Mouse (Mus musculus): ENCODE measurements around the gene Jakmip3. TPM values are rescaled to one million over a fixed set of nuclear protein-coding genes. Genes with fewer than 3 reads are reported as not detected.

The Jakmip3 gene
- polyA plus RNA-seq, 1 experiment, result not detected

DNA sequence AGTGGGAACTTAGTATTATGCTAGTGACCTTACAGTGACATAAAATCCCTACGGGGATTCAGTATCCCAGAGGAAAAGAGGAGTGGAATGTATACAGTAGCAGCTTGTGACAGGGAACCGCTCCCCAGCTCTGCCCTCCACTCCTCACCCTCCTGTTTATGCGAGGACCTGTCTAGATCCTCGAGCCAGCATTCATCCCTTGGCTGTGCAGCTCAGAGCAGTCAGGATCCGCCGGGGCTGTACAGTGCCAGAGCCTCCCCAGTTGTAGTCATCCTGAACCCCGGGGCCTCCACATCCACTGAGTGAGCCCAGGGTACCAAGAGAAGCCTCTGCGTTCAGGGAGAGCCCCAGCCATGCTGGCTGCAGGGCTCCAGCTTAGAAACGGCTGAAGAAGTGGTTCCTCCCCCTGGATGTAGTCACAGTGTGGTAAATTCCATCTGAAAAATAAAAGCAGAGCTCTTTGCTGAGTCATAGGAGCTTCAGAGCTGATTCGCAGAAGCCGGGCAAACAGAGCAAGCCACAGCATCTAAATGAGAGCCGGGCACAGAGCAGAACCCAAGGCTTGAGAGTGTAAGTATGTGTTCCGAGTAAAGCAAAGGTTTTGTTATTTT lies 27.6 kb downstream of the Jakmip3 start:
- Histone ChIP-seq H3K36me3 (ENCODE audit: control insufficient read depth, insufficient read depth) (no peaks in the 10 kb centered on the region), H3ac (ENCODE audit: control insufficient read depth, insufficient read length, low read depth) (peak overlapping the region; percentile 42), H3K4me3 (ENCODE audit: insufficient read depth, poor library complexity, severe bottlenecking) (no peak overlapping the region), H3K79me3 (ENCODE audit: low read depth) (no peaks in the 10 kb centered on the region), H3K79me2 (ENCODE audit: control insufficient read depth, insufficient read depth) (no peaks in the 10 kb centered on the region), H3K27me3 (ENCODE audit: control insufficient read depth, insufficient read depth, insufficient read length) (no peaks in the 10 kb centered on the region)
- TF ChIP-seq MYOD1 (IDR thresholded peaks at IDR 0.05; ENCODE audit: control insufficient read depth, insufficient read length, low read depth) (no peak), MAX (IDR thresholded peaks at IDR 0.05) (no peak), CEBPB (IDR thresholded peaks at IDR 0.05; ENCODE audit: low read depth) (no peak)

DNA sequence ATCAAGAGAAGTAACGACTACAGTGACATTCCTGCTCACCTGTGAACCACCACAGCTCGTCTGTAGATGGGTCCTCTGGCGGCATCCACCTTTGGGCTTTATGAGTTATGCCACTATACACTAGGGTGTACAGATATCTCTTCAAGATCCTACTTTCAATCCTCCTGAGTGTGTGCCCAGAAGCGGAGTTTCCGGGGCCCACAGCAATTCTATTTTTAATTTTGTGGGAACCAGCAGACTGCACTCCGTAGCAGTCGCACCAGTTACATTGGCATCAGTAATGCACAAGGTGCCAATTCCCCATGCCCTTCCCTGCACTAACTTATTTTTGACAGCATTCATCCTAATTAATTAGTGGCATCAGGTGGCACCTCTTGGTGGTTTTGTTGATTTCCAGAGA lies 37.0 kb downstream of the Jakmip3 start:
- Histone ChIP-seq H3K4me3 (ENCODE audit: insufficient read depth, poor library complexity, severe bottlenecking) (no peak overlapping the region), H3K27me3 (ENCODE audit: control insufficient read depth, insufficient read depth, insufficient read length) (peaks cover 6% of the 10 kb centered on the region), H3K36me3 (ENCODE audit: control insufficient read depth, insufficient read depth) (no peaks in the 10 kb centered on the region), H3K79me3 (ENCODE audit: low read depth) (no peaks in the 10 kb centered on the region), H3K79me2 (ENCODE audit: control insufficient read depth, insufficient read depth) (no peaks in the 10 kb centered on the region), H3ac (ENCODE audit: control insufficient read depth, insufficient read length, low read depth) (no peak overlapping the region)
- TF ChIP-seq MAX (IDR thresholded peaks at IDR 0.05) (no peak), CEBPB (IDR thresholded peaks at IDR 0.05; ENCODE audit: low read depth) (no peak), MYOD1 (IDR thresholded peaks at IDR 0.05; ENCODE audit: control insufficient read depth, insufficient read length, low read depth) (no peak), MYOG (IDR thresholded peaks at IDR 0.05; ENCODE audit: control insufficient read depth, extremely low read depth, insufficient read length) (no peak), FOSL1 (IDR thresholded peaks at IDR 0.05; ENCODE audit: insufficient read depth, low read length, poor library complexity, severe bottlenecking) (no peak)

DNA sequence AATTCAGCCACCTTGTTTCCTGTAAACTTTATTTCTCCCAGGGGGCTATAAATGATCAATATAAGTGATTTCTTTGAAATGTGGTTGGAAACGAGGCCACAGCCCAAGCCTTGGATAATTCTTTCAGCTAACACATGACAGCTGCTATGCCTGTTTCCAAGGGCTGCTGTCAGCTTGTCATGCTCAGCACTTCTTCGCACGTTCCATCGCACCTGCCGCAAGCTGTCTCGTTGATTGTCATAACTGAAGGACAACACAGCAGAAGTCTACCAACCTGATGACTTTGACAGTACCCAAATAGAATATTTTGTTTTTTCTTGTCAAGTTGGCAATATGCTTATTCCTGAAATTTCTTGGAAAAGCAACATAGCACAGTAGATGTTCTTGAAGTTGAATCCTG lies 44.0 kb downstream of the Jakmip3 start:
- peaks cover 3% of the 10 kb centered on the region for H3K27me3 ChIP-seq (ENCODE audit: control insufficient read depth, insufficient read depth, insufficient read length)
- TF ChIP-seq MAX (IDR thresholded peaks at IDR 0.05) (no peak), USF1 (IDR thresholded peaks at IDR 0.05; ENCODE audit: low read depth) (no peak), CTCF (IDR thresholded peaks at IDR 0.05; ENCODE audit: control insufficient read depth, insufficient read depth, insufficient read length) (no peak), MYOD1 (IDR thresholded peaks at IDR 0.05; ENCODE audit: control insufficient read depth, insufficient read length, low read depth) (no peak), MYOG (IDR thresholded peaks at IDR 0.05; ENCODE audit: control insufficient read depth, extremely low read depth, insufficient read length) (no peak), CEBPB (IDR thresholded peaks at IDR 0.05; ENCODE audit: low read depth) (no peak), FOSL1 (IDR thresholded peaks at IDR 0.05; ENCODE audit: insufficient read depth, low read length, poor library complexity, severe bottlenecking) (no peak)
- no peak overlapping the region for H3ac ChIP-seq (ENCODE audit: control insufficient read depth, insufficient read length, low read depth)
- H3K4me3 ChIP-seq (ENCODE audit: insufficient read depth, poor library complexity, severe bottlenecking), result no peak overlapping the region
- no peaks in the 10 kb centered on the region for H3K36me3 ChIP-seq (ENCODE audit: control insufficient read depth, insufficient read depth)
- H3K79me2 ChIP-seq (ENCODE audit: control insufficient read depth, insufficient read depth), result no peaks in the 10 kb centered on the region
- no peaks in the 10 kb centered on the region for H3K79me3 ChIP-seq (ENCODE audit: low read depth)

DNA sequence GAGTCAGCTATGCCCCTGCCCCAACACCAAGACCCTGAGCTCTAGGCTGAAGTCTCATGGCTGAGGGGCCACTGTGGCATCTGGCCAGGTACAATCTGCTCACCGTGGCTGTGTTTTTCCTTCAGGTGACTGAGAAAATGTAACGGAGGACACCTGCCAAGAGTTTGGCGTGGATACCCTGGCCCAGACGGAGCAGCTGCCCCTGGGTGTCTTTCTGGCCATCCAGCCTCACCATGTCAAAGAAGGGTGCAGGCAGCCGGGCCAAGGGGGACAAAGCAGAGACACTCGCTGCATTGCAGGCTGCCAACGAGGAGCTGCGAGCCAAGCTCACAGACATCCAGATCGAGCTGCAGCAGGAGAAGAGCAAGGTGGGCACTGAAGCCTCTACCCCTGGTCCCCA lies 48.6 kb downstream of the Jakmip3 start:
- Histone ChIP-seq H3K36me3 (ENCODE audit: control insufficient read depth, insufficient read depth) (no peaks in the 10 kb centered on the region), H3K79me2 (ENCODE audit: control insufficient read depth, insufficient read depth) (no peaks in the 10 kb centered on the region)
- TF ChIP-seq MAX (IDR thresholded peaks at IDR 0.05) (no peak), USF1 (IDR thresholded peaks at IDR 0.05; ENCODE audit: low read depth) (no peak), CTCF (IDR thresholded peaks at IDR 0.05; ENCODE audit: control insufficient read depth, insufficient read depth, insufficient read length) (no peak), CEBPB (IDR thresholded peaks at IDR 0.05; ENCODE audit: low read depth) (no peak), MYOD1 (IDR thresholded peaks at IDR 0.05; ENCODE audit: control insufficient read depth, insufficient read length, low read depth) (no peak), FOSL1 (IDR thresholded peaks at IDR 0.05; ENCODE audit: insufficient read depth, low read length, poor library complexity, severe bottlenecking) (no peak), MYOG (IDR thresholded peaks at IDR 0.05; ENCODE audit: control insufficient read depth, extremely low read depth, insufficient read length) (no peak)

DNA sequence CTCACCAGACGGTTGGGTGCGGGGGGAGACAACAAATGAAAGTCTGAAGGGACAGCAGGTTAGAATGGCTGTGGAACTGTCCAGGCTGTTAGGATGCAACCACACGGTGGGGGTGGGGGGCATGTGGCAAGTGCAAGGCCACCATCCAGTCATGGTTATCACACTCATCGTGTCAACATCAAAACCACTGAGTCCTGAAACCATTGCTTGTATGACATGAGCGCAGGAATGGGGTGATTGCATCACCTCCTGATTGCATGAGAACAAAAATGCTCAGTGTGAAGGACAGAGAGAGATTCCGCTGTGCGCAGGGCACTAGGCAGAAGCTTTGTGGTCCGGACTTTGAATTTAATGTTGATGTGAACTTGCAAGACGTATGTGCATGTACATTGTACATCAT lies 62.2 kb downstream of the Jakmip3 start:
- H3K36me3 ChIP-seq (ENCODE audit: control insufficient read depth, insufficient read depth), result no peaks in the 10 kb centered on the region

More for the DNA sequence above, 48.6 kb downstream of the Jakmip3 start:
- H3K27me3 ChIP-seq (ENCODE audit: control insufficient read depth, insufficient read depth, insufficient read length), result peaks cover 3% of the 10 kb centered on the region
- no peaks in the 10 kb centered on the region for H3K79me3 ChIP-seq (ENCODE audit: low read depth)
- no peak overlapping the region for H3ac ChIP-seq (ENCODE audit: control insufficient read depth, insufficient read length, low read depth)
- no peak overlapping the region for H3K4me3 ChIP-seq (ENCODE audit: insufficient read depth, poor library complexity, severe bottlenecking)

DNA sequence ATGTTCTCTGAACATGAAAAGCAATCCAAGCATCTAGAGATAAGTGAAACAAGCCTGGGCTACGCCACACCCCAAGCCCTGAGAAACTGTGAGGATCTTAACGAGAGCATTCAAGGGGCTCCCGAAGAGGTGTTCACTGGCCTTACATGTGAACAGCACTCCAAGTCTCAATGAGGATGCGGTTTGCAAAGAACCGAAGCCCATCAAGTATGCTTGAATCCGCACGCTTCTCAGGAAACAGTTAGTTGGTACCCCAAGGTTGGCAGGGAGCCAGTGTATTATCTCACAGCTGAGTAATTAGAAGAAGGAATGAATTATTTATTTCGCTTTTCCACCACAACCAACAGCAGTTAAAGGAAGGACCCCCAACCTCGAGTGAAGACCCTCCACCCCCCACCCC lies 62.7 kb downstream of the Jakmip3 start:
- H3K4me3 ChIP-seq (ENCODE audit: insufficient read depth, poor library complexity, severe bottlenecking), result no peak overlapping the region
- TF ChIP-seq MYOD1 (IDR thresholded peaks at IDR 0.05; ENCODE audit: control insufficient read depth, insufficient read length, low read depth) (no peak), CEBPB (IDR thresholded peaks at IDR 0.05; ENCODE audit: low read depth) (no peak), MAX (IDR thresholded peaks at IDR 0.05) (no peak), FOSL1 (IDR thresholded peaks at IDR 0.05; ENCODE audit: insufficient read depth, low read length, poor library complexity, severe bottlenecking) (no peak), CTCF (IDR thresholded peaks at IDR 0.05; ENCODE audit: control insufficient read depth, insufficient read depth, insufficient read length) (no peak), MYOG (IDR thresholded peaks at IDR 0.05; ENCODE audit: control insufficient read depth, extremely low read depth, insufficient read length) (no peak), USF1 (IDR thresholded peaks at IDR 0.05; ENCODE audit: low read depth) (no peak)
- H3K27me3 ChIP-seq (ENCODE audit: control insufficient read depth, insufficient read depth, insufficient read length), result peaks cover 12% of the 10 kb centered on the region
- no peaks in the 10 kb centered on the region for H3K79me3 ChIP-seq (ENCODE audit: low read depth)
- H3ac ChIP-seq (ENCODE audit: control insufficient read depth, insufficient read length, low read depth), result no peak overlapping the region
- no peaks in the 10 kb centered on the region for H3K36me3 ChIP-seq (ENCODE audit: control insufficient read depth, insufficient read depth)
- no peaks in the 10 kb centered on the region for H3K79me2 ChIP-seq (ENCODE audit: control insufficient read depth, insufficient read depth)

More for the DNA sequence above, 62.2 kb downstream of the Jakmip3 start:
- H3K27me3 ChIP-seq (ENCODE audit: control insufficient read depth, insufficient read depth, insufficient read length), result peaks cover 7% of the 10 kb centered on the region
- H3ac ChIP-seq (ENCODE audit: control insufficient read depth, insufficient read length, low read depth), result no peak overlapping the region
- no peaks in the 10 kb centered on the region for H3K79me2 ChIP-seq (ENCODE audit: control insufficient read depth, insufficient read depth)
- H3K4me3 ChIP-seq (ENCODE audit: insufficient read depth, poor library complexity, severe bottlenecking), result no peak overlapping the region
- H3K79me3 ChIP-seq (ENCODE audit: low read depth), result no peaks in the 10 kb centered on the region
- no peak for TF ChIP-seq MAX (IDR thresholded peaks at IDR 0.05)
- no peak for TF ChIP-seq FOSL1 (IDR thresholded peaks at IDR 0.05; ENCODE audit: insufficient read depth, low read length, poor library complexity, severe bottlenecking)
- no peak for TF ChIP-seq USF1 (IDR thresholded peaks at IDR 0.05; ENCODE audit: low read depth)
- TF ChIP-seq MYOD1 (IDR thresholded peaks at IDR 0.05; ENCODE audit: control insufficient read depth, insufficient read length, low read depth), result no peak
- TF ChIP-seq MYOG (IDR thresholded peaks at IDR 0.05; ENCODE audit: control insufficient read depth, extremely low read depth, insufficient read length), result no peak
- TF ChIP-seq CEBPB (IDR thresholded peaks at IDR 0.05; ENCODE audit: low read depth), result no peak
- no peak for TF ChIP-seq CTCF (IDR thresholded peaks at IDR 0.05; ENCODE audit: control insufficient read depth, insufficient read depth, insufficient read length)
